Mouse (Mus musculus) mammary gland, adult 2 months (tissue): ENCODE data around the gene Olfr285. TPM values are rescaled to one million over a fixed set of nuclear protein-coding genes. Genes with fewer than 3 reads are reported as not detected.

Experiments
- polyA plus RNA-seq: library from polyadenylated mRNA; depleted of rRNA; stranded (reverse); fragments of >200 nt; gene quantifications from 2 replicates; pipeline ENCODE4 v1.2.3, GENCODE M21; 2012; ENCODE audit warnings: low replicate concordance; rRNA removed

Gene Olfr285
- polyA plus RNA-seq: not detected in 2 replicates

GRCm38 (mm10) chr15:98317177-98317724 is at the start of gene Olfr285:
TSS of gene Olfr285 (minus strand) at chr15:98317353.

GRCm38 (mm10) chr15:98340887-98341286 is 23.7 kb upstream of the Olfr285 start, which contains the start of gene Olfr284:
TSS of gene Olfr284 (minus strand) at chr15:98340987.

GRCm38 (mm10) chr15:98295628-98296551 is 21.3 kb downstream of the Olfr285 start, which contains the start of gene Zfp641:
TSS of gene Zfp641 (minus strand) at chr15:98296161.

Other genes starting within 250 kb of the Olfr285 start
- gene Pfkm, start 224.8 kb downstream of the Olfr285 start, polyA plus RNA-seq: 17.8 and 350 TPM in 2 replicates
- 9.2 and 13.4 TPM in 2 replicates for gene Senp1, start 223.6 kb downstream of the Olfr285 start, polyA plus RNA-seq
- gene Asb8, start 151.7 kb downstream of the Olfr285 start, polyA plus RNA-seq: 39.8 and 71.3 TPM in 2 replicates
- gene Ccdc184, start 150.2 kb downstream of the Olfr285 start, polyA plus RNA-seq: 0.19 and 0.32 TPM in 2 replicates
- gene Olfr288, start 121.8 kb downstream of the Olfr285 start, polyA plus RNA-seq: not detected in 2 replicates
- gene Gm44579, start 96.4 kb downstream of the Olfr285 start, polyA plus RNA-seq: not detected in 2 replicates
- not detected in 2 replicates for gene Olfr287, start 96.3 kb downstream of the Olfr285 start, polyA plus RNA-seq
- gene Olfr286, start 82.9 kb downstream of the Olfr285 start, polyA plus RNA-seq: not detected in 2 replicates
- not detected in 2 replicates for gene H1fnt, start 60.1 kb downstream of the Olfr285 start, polyA plus RNA-seq
- 1.3 and 3.5 TPM in 2 replicates for gene Zfp641, start 21.2 kb downstream of the Olfr285 start, polyA plus RNA-seq
- gene Olfr284, start 23.6 kb upstream of the Olfr285 start, polyA plus RNA-seq: not detected in 2 replicates
- not detected in 2 replicates for gene Olfr283, start 63.6 kb upstream of the Olfr285 start, polyA plus RNA-seq
- not detected in 2 replicates for gene Olfr282, start 113.9 kb upstream of the Olfr285 start, polyA plus RNA-seq
- gene Olfr281, start 135.2 kb upstream of the Olfr285 start, polyA plus RNA-seq: not detected in 2 replicates
- not detected in 2 replicates for gene OR5BS1P, start 152.5 kb upstream of the Olfr285 start, polyA plus RNA-seq
- gene Lalba, start 165.4 kb upstream of the Olfr285 start, polyA plus RNA-seq: 2.3 and 13.5 TPM in 2 replicates
- gene Olfr279, start 175.0 kb upstream of the Olfr285 start, polyA plus RNA-seq: not detected in 2 replicates
- 30.3 and 43.2 TPM in 2 replicates for gene Kansl2, start 216.9 kb upstream of the Olfr285 start, polyA plus RNA-seq